ENCODE assay signal across 9 mouse cellular contexts in genomic region chr4:129250759-129251481, GRCm38 (mm10). TPM values are rescaled to one million over a fixed set of nuclear protein-coding genes. Genes with fewer than 3 reads are reported as not detected.
DNase-seq lines count a peak whose midpoint lies in the region; ATAC-seq lines count a peak whose summit lies in the region.
"Had no signal": no experiment of that assay in that cellular context is flagged by ENCODE, and none has a peak within 500 bp of the region (broad histone marks: within the 10 kb centered on the region; RNA-seq: fewer than 3 reads in every experiment).

No protein-coding gene starts in this region.

- H3K27me3 ChIP-seq in neural tube, embryonic 11.5 days (ENCODE audit: control insufficient read depth, insufficient read depth, low read length) = peaks cover 41% of the 10 kb centered on the region

- no peak overlapping the region for H3K4me3 ChIP-seq in neural tube, embryonic 11.5 days (ENCODE audit: low read depth, low read length)
- H3K4me3 ChIP-seq in macrophage (ENCODE audit: inconsistent target) = no peak overlapping the region
- H3K4me3 ChIP-seq: megakaryocyte, embryonic 14.5 days had no signal

- peaks cover 21% of the 10 kb centered on the region for H3K79me2 ChIP-seq in macrophage (ENCODE audit: inconsistent target)

- peak overlapping the region; percentile 7; the same call in 1 of the 2 replicates for H3K9ac ChIP-seq in neural tube, embryonic 11.5 days (ENCODE audit: low read length)

- no peak for DNase-seq in neural tube, embryonic 11.5 days (ENCODE audit: low spot score)
- DNase-seq in neural tube, embryonic 10.5 days (ENCODE audit: extremely low spot score, low spot score) = no peak
- DNase-seq in gonadal fat pad, adult 2 months (ENCODE audit: low read depth) = peak; percentile 82
- DNase-seq in kidney, postnatal 10 days = peak; percentile 83
- no peak for DNase-seq in thymus, postnatal 14 days
- DNase-seq in left cerebral cortex, postnatal 14 days (ENCODE audit: low spot score in 2 of 2) = no peak
- no peak for DNase-seq in spleen, postnatal 36 days (ENCODE audit: low spot score in 2 of 2)

- intact Hi-C loops in left cerebral cortex, postnatal 14 days (cut with DNase I) = no loop called here

- H3K4me1 ChIP-seq in neural tube, embryonic 11.5 days (ENCODE audit: control insufficient read depth, insufficient read depth, low read length) = peaks cover 12% of the 10 kb centered on the region

- WGBS in neural tube, embryonic 11.5 days = 13% methylated on average over 15 of the region's 15 CpGs
- WGBS in macrophage (ENCODE audit: missing documents) = 69% methylated on average over 15 of the region's 15 CpGs

- ATAC-seq in neural tube, embryonic 11.5 days (ENCODE audit: insufficient read depth, low FRiP score, low TSS enrichment) = no peak

- H3K9me3 ChIP-seq in neural tube, embryonic 11.5 days (ENCODE audit: control insufficient read depth, low read length) = no peaks in the 10 kb centered on the region
- H3K9me3 ChIP-seq: megakaryocyte, embryonic 14.5 days had no signal

- no peaks in the 10 kb centered on the region for H3K36me3 ChIP-seq in neural tube, embryonic 11.5 days (ENCODE audit: control insufficient read depth, insufficient read depth, low read length)
- H3K36me3 ChIP-seq in macrophage (ENCODE audit: inconsistent target) = no peaks in the 10 kb centered on the region

- no peak overlapping the region for H3K27ac ChIP-seq in neural tube, embryonic 11.5 days (ENCODE audit: low read depth, low read length)
- H3K27ac ChIP-seq in macrophage = peak overlapping the region; percentile 91

- H3K4me2 ChIP-seq in neural tube, embryonic 11.5 days (ENCODE audit: low read depth) = peak overlapping the region; percentile 23

RNA-seq across cellular contexts. Expression of gene C77080, which starts 10.3 kb away (rescaled TPM):
- 3.9 and 4.3 TPM in 2 replicates for polyA plus RNA-seq in neural tube, embryonic 11.5 days (2014; fragmentation: Nextera tagmentation; extraction: Ambion mirVana)
- polyA plus RNA-seq in gonadal fat pad, adult 2 months (2012; rRNA removed) = 20.6 and 26.5 TPM in 2 replicates
- 10 to 100 TPM; 14.6 to 97.4 (median 44.6) TPM for total RNA-seq in macrophage (2018; cell fraction: chromatin; rRNA removed)
- total RNA-seq in macrophage (2018; cell fraction: cytosol; rRNA removed) = 100 to 1,000 TPM in 10 of 26 experiments, 10 to 100 TPM in 16; 40.7 to 147 (median 81.3) TPM
- 100 to 1,000 TPM in 1 of 26 experiments, 10 to 100 TPM in 25; 29.3 to 112 (median 68.2) TPM for total RNA-seq in macrophage (2018; cell fraction: nucleus; rRNA removed)
- 33.1 to 77.6 TPM (median 57.0 TPM) in 3 replicates for polyA plus RNA-seq in macrophage (2018)
- total RNA-seq in left cerebral cortex, postnatal 14 days (2021) = 10 to 100 TPM; 17.9 to 21.1 TPM

RNA-seq across cellular contexts. Expression of gene Sync, which starts 36.5 kb away (rescaled TPM):
- 1.3 and 1.6 TPM in 2 replicates for polyA plus RNA-seq in neural tube, embryonic 11.5 days (2014; fragmentation: Nextera tagmentation; extraction: Ambion mirVana)
- 1.4 and 2.0 TPM in 2 replicates for polyA plus RNA-seq in gonadal fat pad, adult 2 months (2012; rRNA removed)
- total RNA-seq in macrophage (2018; cell fraction: chromatin; rRNA removed) = 1 to 10 TPM in 2 of 26 experiments, under 1 TPM in 2, not detected in 22; 0.62 to 1.3 (median 1.0) TPM
- total RNA-seq in macrophage (2018; cell fraction: cytosol; rRNA removed) = under 1 TPM in 7 of 26 experiments, not detected in 19; 0.05 to 0.24 (median 0.07) TPM
- 1 to 10 TPM in 2 of 26 experiments, under 1 TPM in 4, not detected in 20; 0.28 to 1.1 (median 0.42) TPM for total RNA-seq in macrophage (2018; cell fraction: nucleus; rRNA removed)
- 0.06 TPM in 1 of 3 replicates, not detected in the others for polyA plus RNA-seq in macrophage (2018)
- 1 to 10 TPM; 1.2 to 2.2 TPM for total RNA-seq in left cerebral cortex, postnatal 14 days (2021)

Comparison
In these comparisons a context has a peak if more than half of its experiments do, and no peak if none do; other contexts are left out.
1. DNase-seq: peak in gonadal fat pad, adult 2 months (single experiment) and kidney, postnatal 10 days (single experiment); none in neural tube, embryonic 11.5 days (single experiment), neural tube, embryonic 10.5 days (single experiment), thymus, postnatal 14 days (single experiment), left cerebral cortex, postnatal 14 days (0 of 2) and spleen, postnatal 36 days (0 of 2).